Mouse (Mus musculus) forebrain, embryonic 15.5 days (tissue): ENCODE data around the gene Anp32b. TPM values are rescaled to one million over a fixed set of nuclear protein-coding genes. Genes with fewer than 3 reads are reported as not detected.

Experiments used
- polyA plus RNA-seq: library from polyadenylated mRNA; unstranded; fragments of >200 nt; fragmentation: Nextera tagmentation; extraction: Ambion mirVana; gene quantifications from 2 replicates; pipeline ENCODE4 v1.2.1, GENCODE M21; 2015

Anp32b gene
- polyA plus RNA-seq, 1 experiment from 2014 or later, result 109 TPM

Other genes starting within 250 kb of the Anp32b start
- gene Foxe1, start 107.3 kb upstream of the Anp32b start, polyA plus RNA-seq, result not detected in 2 replicates
- 11.5 and 12.7 TPM in 2 replicates for gene Trmo, start 61.5 kb upstream of the Anp32b start, polyA plus RNA-seq
- 0.24 TPM in 1 of 2 replicates, not detected in the other for gene Hemgn, start 37.4 kb upstream of the Anp32b start, polyA plus RNA-seq
- gene Nans, start 38.3 kb downstream of the Anp32b start, polyA plus RNA-seq, result 78.5 and 84.2 TPM in 2 replicates
- gene Trim14, start 85.2 kb downstream of the Anp32b start, polyA plus RNA-seq, result 0.48 and 1.2 TPM in 2 replicates
- 4.4 and 4.6 TPM in 2 replicates for gene Coro2a, start 151.3 kb downstream of the Anp32b start, polyA plus RNA-seq
- gene Tbc1d2, start 199.3 kb downstream of the Anp32b start, polyA plus RNA-seq, result 0.98 and 1.1 TPM in 2 replicates